ENCODE assay signal across 1 mouse cellular context in the genomic region with DNA sequence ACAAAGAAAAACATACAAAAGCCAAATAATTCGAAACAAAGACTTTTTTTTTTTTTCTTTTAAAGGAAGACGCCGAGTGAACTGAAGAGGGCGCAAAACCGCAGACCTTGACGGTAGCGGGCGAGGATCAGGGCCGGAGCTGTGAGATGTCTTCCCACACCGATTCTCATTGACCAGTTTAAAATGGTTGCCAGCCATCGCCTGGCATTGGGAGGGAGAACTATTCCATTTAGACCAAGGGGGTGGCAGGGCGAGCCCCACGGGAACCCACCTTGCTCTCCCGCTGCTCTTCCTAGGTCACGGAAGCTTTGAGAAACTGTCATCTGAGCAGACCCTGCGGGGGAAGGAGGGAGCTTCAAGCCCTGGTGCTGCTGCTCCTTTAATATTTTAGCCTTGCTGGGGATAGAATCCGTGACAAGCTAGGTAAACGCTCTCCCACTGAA.
TF ChIP-seq lines count a peak whose summit lies in the region.

No protein-coding gene starts in this region.

TF ChIP-seq in MEL, 35 proteins besides CTCF, POLR2A, EP300 and RAD21 (continued from another document):
- TF ChIP-seq MYC (IDR thresholded peaks at IDR 0.05; ENCODE audit: low read depth, low read length) (peak; percentile 36; the same call in 1 of the 2 replicates), USF1 (IDR thresholded peaks at IDR 0.05; ENCODE audit: low read depth, low read length) (no peak), KAT2A (conservative IDR thresholded peaks at IDR 0.05; ENCODE audit: low read depth, low read length) (no peak), ZKSCAN1 (IDR thresholded peaks at IDR 0.05; ENCODE audit: low read depth, low read length) (peak; percentile 27; the same call in 1 of the 2 replicates), NELFE (IDR thresholded peaks at IDR 0.05; ENCODE audit: low read depth, low read length) (peak; percentile 65), CHD2 (IDR thresholded peaks at IDR 0.05; ENCODE audit: low read length) (no peak)
